Mouse (Mus musculus): Measurements from ENCODE around the gene Thsd7b. TPM values are rescaled to one million over a fixed set of nuclear protein-coding genes. Genes with fewer than 3 reads are reported as not detected.

Thsd7b gene
- polyA plus RNA-seq (2012; rRNA removed) = 0.10 and 0.11 TPM in 2 replicates

DNA sequence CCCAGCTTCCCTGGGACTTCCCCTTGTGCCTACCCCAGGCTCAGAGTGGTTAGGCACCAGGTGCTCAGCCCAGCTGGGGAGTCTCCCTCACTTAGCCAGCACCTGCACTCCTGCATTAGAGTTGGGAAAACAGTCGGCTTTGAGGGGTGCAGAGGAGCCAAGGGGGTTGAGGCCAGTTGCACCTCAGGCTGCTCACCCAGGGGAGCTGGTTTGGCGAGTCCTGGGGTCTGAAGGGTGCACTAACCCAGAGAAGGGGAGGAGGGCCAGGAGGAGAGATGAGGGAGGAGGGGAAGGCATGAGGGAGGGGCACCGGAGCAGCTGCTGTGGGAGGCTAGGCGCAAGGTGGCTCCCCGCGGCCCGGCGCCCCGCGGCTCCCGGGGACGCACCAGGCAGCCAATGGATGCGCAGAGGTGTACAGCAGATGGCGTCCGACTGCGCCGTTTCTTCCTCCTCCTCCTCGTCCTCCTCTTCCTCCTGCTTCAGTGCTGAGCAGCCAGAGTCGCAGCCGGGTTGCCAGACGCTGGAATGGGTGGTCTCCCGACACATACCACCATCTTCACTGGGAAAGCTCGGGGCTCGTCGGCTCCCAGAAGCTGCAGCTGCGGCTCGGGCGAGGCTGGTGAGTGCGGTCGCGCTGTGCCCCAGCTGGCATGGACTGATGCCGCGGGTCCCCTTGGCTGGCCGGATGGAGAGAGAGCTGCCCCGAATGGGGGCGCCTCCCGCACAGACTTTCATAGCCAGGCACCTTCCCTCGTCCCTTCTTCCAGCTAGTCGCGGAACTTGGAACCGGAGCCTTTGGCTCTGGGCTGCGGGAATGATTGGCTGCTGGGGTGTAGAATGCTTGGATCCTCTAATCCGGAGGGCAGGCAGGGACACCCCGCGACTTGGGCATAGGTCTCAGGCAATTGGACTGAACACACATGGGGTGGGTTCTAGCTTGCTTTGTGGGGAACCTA lies at the start of gene Thsd7b:
Gene Thsd7b, plus strand, starts transcription at position 321 of the 956 bp plus-strand sequence.
- no peaks in the 10 kb centered on the region for H3K36me3 ChIP-seq (ENCODE audit: control insufficient read depth, insufficient read depth, low read length)
- H3K27me3 ChIP-seq (replicated peaks; ENCODE audit: control insufficient read depth, insufficient read depth, low read length) = no peaks in the 10 kb centered on the region; the same call in 1 of the 2 replicates
- 2% methylated on average over 45 of the region's 45 CpGs for WGBS
- no peaks in the 10 kb centered on the region for H3K4me1 ChIP-seq (ENCODE audit: control insufficient read depth, insufficient read depth, low read length)
- DNase-seq = no peak
- no peak within 1 kb of the TSS for H3K27ac ChIP-seq (ENCODE audit: insufficient read depth, low read depth, low read length)
- TF ChIP-seq POLR2A (IDR thresholded peaks at IDR 0.05; ENCODE audit: low read depth, low read length) = no peak
- TF ChIP-seq CTCF (conservative IDR thresholded peaks at IDR 0.05; ENCODE audit: insufficient read depth, insufficient read length, low read depth, low read length) = no peak
- H3K4me3 ChIP-seq (ENCODE audit: insufficient read depth, low read depth, low read length) = no peak within 1 kb of the TSS; the same call in 1 of the 2 replicates

DNA sequence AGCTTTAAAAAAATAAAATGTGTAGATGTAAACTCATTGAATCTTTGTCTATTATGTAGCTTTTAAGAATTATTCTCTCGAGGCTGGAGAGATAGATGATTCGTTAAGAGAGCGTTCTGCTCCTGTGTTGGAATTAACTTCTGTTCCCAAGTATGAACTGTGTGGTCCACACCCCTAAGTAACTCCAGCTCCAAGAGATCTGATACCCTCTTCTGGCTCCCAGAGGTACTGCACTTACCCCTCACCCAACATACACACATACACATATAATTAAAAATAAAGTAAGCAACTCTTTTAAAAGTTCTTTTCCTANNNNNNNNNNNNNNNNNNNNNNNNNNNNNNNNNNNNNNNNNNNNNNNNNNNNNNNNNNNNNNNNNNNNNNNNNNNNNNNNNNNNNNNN lies 28.8 kb upstream of the Thsd7b start:
- DNase-seq = peak; percentile 33
- no peaks in the 10 kb centered on the region for H3K36me3 ChIP-seq (ENCODE audit: control insufficient read depth, insufficient read depth, low read length)
- H3K4me3 ChIP-seq (ENCODE audit: insufficient read depth, low read depth, low read length) = no peak overlapping the region
- no peak overlapping the region for H3K27ac ChIP-seq (ENCODE audit: insufficient read depth, low read depth, low read length)
- TF ChIP-seq CTCF (conservative IDR thresholded peaks at IDR 0.05; ENCODE audit: insufficient read depth, insufficient read length, low read depth, low read length) (peak; percentile 44; the same call in 1 of the 2 replicates), POLR2A (IDR thresholded peaks at IDR 0.05; ENCODE audit: low read depth, low read length) (no peak)
- no peaks in the 10 kb centered on the region for H3K27me3 ChIP-seq (replicated peaks; ENCODE audit: control insufficient read depth, insufficient read depth, low read length)
- 44% methylated on average over 3 of the region's 3 CpGs for WGBS
- no peaks in the 10 kb centered on the region for H3K4me1 ChIP-seq (ENCODE audit: control insufficient read depth, insufficient read depth, low read length)

DNA sequence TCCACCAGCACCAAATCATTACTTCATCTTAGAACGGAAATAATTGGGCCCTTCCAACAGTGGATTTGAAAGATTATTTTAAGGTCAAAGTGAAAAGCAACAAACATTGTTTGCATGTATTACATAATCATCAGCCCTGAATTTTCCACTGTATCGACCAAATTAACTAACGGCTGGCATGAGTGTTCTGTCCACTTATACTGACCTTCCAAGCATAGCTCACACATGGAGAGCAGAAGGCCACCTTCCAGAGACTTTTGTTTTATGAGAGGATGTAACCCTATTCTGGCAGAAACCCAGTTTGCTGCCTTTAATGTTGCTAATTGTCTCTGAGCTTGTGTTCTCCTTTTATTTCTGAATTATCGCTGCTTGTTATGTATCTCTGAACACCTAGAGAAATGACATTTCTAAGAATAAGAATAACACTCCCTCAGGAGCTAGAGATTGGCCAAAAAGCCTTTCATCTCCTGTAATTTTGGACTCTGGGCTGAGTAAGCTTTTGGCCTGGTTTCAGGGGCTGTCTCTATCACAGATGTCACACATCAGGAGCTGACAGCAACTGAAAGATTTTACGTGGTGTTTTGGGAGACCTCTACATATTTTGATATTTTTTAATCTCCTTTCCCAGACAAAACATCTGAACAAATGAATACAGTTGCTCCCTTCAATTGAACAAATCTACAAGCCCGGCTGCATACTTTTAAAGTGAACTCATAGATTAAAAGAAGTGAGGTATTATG lies 22.2 kb upstream of the Thsd7b start:
- H3K27ac ChIP-seq (ENCODE audit: insufficient read depth, low read depth, low read length) = no peak overlapping the region
- 65% methylated on average over 6 of the region's 6 CpGs for WGBS
- no peak for TF ChIP-seq CTCF (conservative IDR thresholded peaks at IDR 0.05; ENCODE audit: insufficient read depth, insufficient read length, low read depth, low read length)
- TF ChIP-seq POLR2A (IDR thresholded peaks at IDR 0.05; ENCODE audit: low read depth, low read length) = no peak
- no peaks in the 10 kb centered on the region for H3K27me3 ChIP-seq (replicated peaks; ENCODE audit: control insufficient read depth, insufficient read depth, low read length)
- H3K4me3 ChIP-seq (ENCODE audit: insufficient read depth, low read depth, low read length) = no peak overlapping the region
- peak; percentile 2 for DNase-seq
- H3K36me3 ChIP-seq (ENCODE audit: control insufficient read depth, insufficient read depth, low read length) = no peaks in the 10 kb centered on the region
- H3K4me1 ChIP-seq (ENCODE audit: control insufficient read depth, insufficient read depth, low read length) = no peaks in the 10 kb centered on the region

DNA sequence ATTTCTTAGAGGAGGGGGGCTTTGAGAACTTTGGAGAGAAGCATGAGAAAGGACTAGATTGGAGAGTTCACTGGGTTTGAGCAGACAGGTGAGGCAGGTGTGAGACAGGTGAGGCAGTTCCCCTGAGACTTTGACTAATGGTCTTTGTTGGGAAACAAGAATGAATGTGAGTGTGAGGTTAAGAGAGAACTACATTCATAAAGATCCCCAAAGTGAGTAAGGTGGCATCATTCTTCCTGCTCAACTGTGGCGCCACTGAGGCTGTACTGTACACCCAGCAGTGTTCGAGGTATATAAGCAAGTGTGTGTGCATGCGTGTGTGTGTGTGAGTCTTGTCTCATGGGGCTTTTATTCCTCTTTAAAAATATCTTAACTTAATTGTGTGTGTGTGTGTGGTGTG lies 6.4 kb upstream of the Thsd7b start:
- H3K36me3 ChIP-seq (ENCODE audit: control insufficient read depth, insufficient read depth, low read length) = no peaks in the 10 kb centered on the region
- TF ChIP-seq POLR2A (IDR thresholded peaks at IDR 0.05; ENCODE audit: low read depth, low read length) (no peak), CTCF (conservative IDR thresholded peaks at IDR 0.05; ENCODE audit: insufficient read depth, insufficient read length, low read depth, low read length) (no peak)
- DNase-seq = no peak
- H3K4me1 ChIP-seq (ENCODE audit: control insufficient read depth, insufficient read depth, low read length) = no peaks in the 10 kb centered on the region
- 90% methylated on average over 3 of the region's 3 CpGs for WGBS
- no peaks in the 10 kb centered on the region for H3K27me3 ChIP-seq (replicated peaks; ENCODE audit: control insufficient read depth, insufficient read depth, low read length)
- no peak overlapping the region for H3K27ac ChIP-seq (ENCODE audit: insufficient read depth, low read depth, low read length)
- no peak overlapping the region for H3K4me3 ChIP-seq (ENCODE audit: insufficient read depth, low read depth, low read length)

DNA sequence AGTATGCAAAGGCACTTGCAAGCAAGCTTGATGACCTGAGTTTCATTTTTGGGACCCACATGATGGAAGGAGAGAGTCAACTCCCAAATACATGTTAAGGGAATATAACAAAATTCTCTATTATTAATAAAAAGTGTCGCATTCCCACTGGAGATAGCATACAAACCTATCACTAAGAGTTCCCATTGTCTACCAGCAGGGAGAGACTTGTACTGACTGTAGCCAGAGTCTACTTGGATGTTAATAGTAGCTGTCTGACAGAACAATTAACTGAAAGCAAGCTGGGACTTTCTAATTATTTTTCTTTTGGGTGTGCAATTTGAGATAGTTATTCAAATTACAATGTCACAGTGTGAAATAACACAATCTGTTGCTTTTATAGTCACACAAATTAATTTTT lies 31.1 kb downstream of the Thsd7b start:
- Histone ChIP-seq H3K27ac (ENCODE audit: insufficient read depth, low read depth, low read length) (no peak overlapping the region), H3K36me3 (ENCODE audit: control insufficient read depth, insufficient read depth, low read length) (no peaks in the 10 kb centered on the region), H3K4me1 (ENCODE audit: control insufficient read depth, insufficient read depth, low read length) (no peaks in the 10 kb centered on the region), H3K27me3 (replicated peaks; ENCODE audit: control insufficient read depth, insufficient read depth, low read length) (no peaks in the 10 kb centered on the region), H3K4me3 (ENCODE audit: insufficient read depth, low read depth, low read length) (no peak overlapping the region)
- TF ChIP-seq POLR2A (IDR thresholded peaks at IDR 0.05; ENCODE audit: low read depth, low read length) (no peak), CTCF (conservative IDR thresholded peaks at IDR 0.05; ENCODE audit: insufficient read depth, insufficient read length, low read depth, low read length) (no peak)
- WGBS = 93% methylated on average over 1 of the region's 1 CpGs
- no peak for DNase-seq

DNA sequence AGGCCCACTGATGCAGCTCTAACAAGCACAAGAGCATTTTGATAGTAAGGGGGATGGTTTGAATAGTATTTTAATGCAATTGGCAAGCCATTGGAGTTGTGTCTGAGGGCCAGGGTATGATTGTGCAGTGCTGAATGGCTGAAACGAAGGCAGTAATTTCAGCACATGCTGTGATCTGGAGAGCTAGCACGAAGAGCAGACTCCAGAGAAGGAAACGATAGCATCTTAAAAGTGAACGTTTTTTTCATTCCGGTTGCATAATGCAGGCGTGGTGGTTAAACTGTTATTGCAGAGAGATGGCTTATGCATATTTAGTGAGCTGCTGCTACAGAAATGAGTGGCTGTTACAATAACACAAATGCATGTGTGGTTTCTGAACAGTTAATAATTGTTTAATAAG lies 51.3 kb downstream of the Thsd7b start:
- WGBS = 54% methylated on average over 6 of the region's 6 CpGs
- Histone ChIP-seq H3K4me3 (ENCODE audit: insufficient read depth, low read depth, low read length) (no peak overlapping the region), H3K27ac (ENCODE audit: insufficient read depth, low read depth, low read length) (no peak overlapping the region), H3K4me1 (ENCODE audit: control insufficient read depth, insufficient read depth, low read length) (no peaks in the 10 kb centered on the region), H3K27me3 (replicated peaks; ENCODE audit: control insufficient read depth, insufficient read depth, low read length) (no peaks in the 10 kb centered on the region), H3K36me3 (ENCODE audit: control insufficient read depth, insufficient read depth, low read length) (no peaks in the 10 kb centered on the region)
- DNase-seq = no peak
- no peak for TF ChIP-seq CTCF (conservative IDR thresholded peaks at IDR 0.05; ENCODE audit: insufficient read depth, insufficient read length, low read depth, low read length)
- TF ChIP-seq POLR2A (IDR thresholded peaks at IDR 0.05; ENCODE audit: low read depth, low read length) = no peak

DNA sequence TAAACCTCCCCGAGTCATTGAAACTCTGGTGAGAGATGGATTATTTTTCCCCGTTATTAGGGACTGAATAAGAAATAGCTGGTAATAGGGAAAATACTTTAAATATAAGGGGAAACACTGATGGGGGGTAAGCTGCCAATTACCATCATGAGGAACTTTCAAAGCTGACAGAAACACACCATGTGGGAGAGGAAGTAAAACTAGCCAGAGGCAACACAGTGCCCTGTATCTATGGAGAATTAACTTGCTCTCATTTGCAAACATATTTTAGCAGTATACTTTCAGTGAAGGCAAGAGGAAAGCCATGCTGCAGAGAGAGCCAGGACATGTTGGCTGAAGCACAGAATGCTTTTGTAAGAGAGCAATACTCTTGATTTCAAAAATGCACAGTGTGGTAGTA lies 51.7 kb downstream of the Thsd7b start:
- H3K27ac ChIP-seq (ENCODE audit: insufficient read depth, low read depth, low read length) = no peak overlapping the region
- WGBS = 62% methylated on average over 2 of the region's 2 CpGs
- no peak for DNase-seq

More for the DNA sequence above, 51.7 kb downstream of the Thsd7b start:
- Histone ChIP-seq H3K36me3 (ENCODE audit: control insufficient read depth, insufficient read depth, low read length) (no peaks in the 10 kb centered on the region), H3K4me1 (ENCODE audit: control insufficient read depth, insufficient read depth, low read length) (no peaks in the 10 kb centered on the region), H3K27me3 (replicated peaks; ENCODE audit: control insufficient read depth, insufficient read depth, low read length) (no peaks in the 10 kb centered on the region), H3K4me3 (ENCODE audit: insufficient read depth, low read depth, low read length) (no peak overlapping the region)
- TF ChIP-seq CTCF (conservative IDR thresholded peaks at IDR 0.05; ENCODE audit: insufficient read depth, insufficient read length, low read depth, low read length) = no peak
- no peak for TF ChIP-seq POLR2A (IDR thresholded peaks at IDR 0.05; ENCODE audit: low read depth, low read length)
